ENCODE assay signal across 11 mouse cellular contexts in genomic region chr19:37263566-37263942, GRCm38 (mm10). TPM values are rescaled to one million over a fixed set of nuclear protein-coding genes. Genes with fewer than 3 reads are reported as not detected.
DNase-seq lines count a peak whose midpoint lies in the region; ATAC-seq and TF ChIP-seq lines count a peak whose summit lies in the region.
"Had no signal": no experiment of that assay in that cellular context is flagged by ENCODE, and none has a peak within 500 bp of the region (broad histone marks: within the 10 kb centered on the region; RNA-seq: fewer than 3 reads in every experiment).

No protein-coding gene starts in this region.

- peak; percentile 30 to 34 for DNase-seq in cerebellum, postnatal 14 days
- no peak for DNase-seq in cerebellum, postnatal 36 days
- DNase-seq in liver, adult 2 months (ENCODE audit: extremely low read depth, low read depth, low spot score): no peak
- DNase-seq in liver: no peak
- DNase-seq in ZHBTc4 (ENCODE audit: low read depth, low spot score): peak; percentile 64

- peak overlapping the region; percentile 49 for H3K4me3 ChIP-seq in liver, adult 2 months (ENCODE audit: insufficient read depth, low read depth, low read length)
- H3K4me3 ChIP-seq in myocyte: no peak overlapping the region
- H3K4me3 ChIP-seq in intestine, postnatal 0 days (ENCODE audit: low read depth, low read length): no peak overlapping the region
- no peak overlapping the region for H3K4me3 ChIP-seq in midbrain, embryonic 16.5 days (ENCODE audit: low read depth, low read length)
- H3K4me3 ChIP-seq: heart, embryonic 10.5 days; lung, embryonic 15.5 days had no signal

- TF ChIP-seq POLR2A in liver, adult 2 months (IDR thresholded peaks at IDR 0.05; ENCODE audit: extremely low read depth, insufficient read depth, low read length): no peak
- TF ChIP-seq POLR2A in myocyte (IDR thresholded peaks at IDR 0.05; ENCODE audit: insufficient read length, low read depth): no peak

- H3K36me3 ChIP-seq in liver, adult 2 months (ENCODE audit: control insufficient read depth, insufficient read depth, low read length): 0 out of 2 replicates have a peak, but pooled peaks cover 2% of the 10 kb centered on the region
- no peaks in the 10 kb centered on the region for H3K36me3 ChIP-seq in myocyte (ENCODE audit: control insufficient read depth, insufficient read depth)
- no peaks in the 10 kb centered on the region; the same call in 1 of the 2 replicates for H3K36me3 ChIP-seq in intestine, postnatal 0 days (ENCODE audit: control insufficient read depth, insufficient read depth)
- no peaks in the 10 kb centered on the region for H3K36me3 ChIP-seq in midbrain, embryonic 16.5 days (ENCODE audit: control insufficient read depth, insufficient read depth, low read length)

- H3K9me3 ChIP-seq in intestine, postnatal 0 days (ENCODE audit: control insufficient read depth): no peaks in the 10 kb centered on the region
- no peaks in the 10 kb centered on the region for H3K9me3 ChIP-seq in midbrain, embryonic 16.5 days (replicated peaks; ENCODE audit: control insufficient read depth, low read length, poor library complexity, severe bottlenecking)
- H3K9me3 ChIP-seq: heart, embryonic 10.5 days; lung, embryonic 15.5 days had no signal

- peak overlapping the region; percentile 49 for H3K9ac ChIP-seq in liver, adult 2 months (ENCODE audit: low read depth, low read length)
- H3K9ac ChIP-seq in intestine, postnatal 0 days (ENCODE audit: low read depth, low read length): no peak overlapping the region
- no peak overlapping the region for H3K9ac ChIP-seq in midbrain, embryonic 16.5 days (ENCODE audit: low read depth, low read length)
- H3K9ac ChIP-seq: lung, embryonic 15.5 days had no signal

- ATAC-seq in intestine, postnatal 0 days: no peak
- no peak for ATAC-seq in midbrain, embryonic 16.5 days
- ATAC-seq: CD4-positive, CD25-positive, alpha-beta regulatory T cell, adult 4 months had no signal

- peak overlapping the region; percentile 75 for H3K27ac ChIP-seq in liver, adult 2 months (replicated peaks; ENCODE audit: insufficient read depth, low read depth, low read length)
- H3K27ac ChIP-seq in intestine, postnatal 0 days (ENCODE audit: low read depth, low read length): no peak overlapping the region
- H3K27ac ChIP-seq in midbrain, embryonic 16.5 days (ENCODE audit: low read length): no peak overlapping the region
- H3K27ac ChIP-seq: heart, embryonic 10.5 days; lung, embryonic 15.5 days had no signal

- H3K27me3 ChIP-seq in liver, adult 2 months (ENCODE audit: control insufficient read depth, insufficient read depth, low read length): no peaks in the 10 kb centered on the region
- no peaks in the 10 kb centered on the region for H3K27me3 ChIP-seq in myocyte (ENCODE audit: control insufficient read depth, insufficient read depth, insufficient read length)
- no peaks in the 10 kb centered on the region for H3K27me3 ChIP-seq in intestine, postnatal 0 days (replicated peaks; ENCODE audit: control insufficient read depth, insufficient read depth, low read length)
- H3K27me3 ChIP-seq in midbrain, embryonic 16.5 days (ENCODE audit: control insufficient read depth, insufficient read depth, low read depth, low read length): no peaks in the 10 kb centered on the region
- H3K27me3 ChIP-seq: lung, embryonic 15.5 days had no signal

- H3K79me2 ChIP-seq in liver, adult 2 months (ENCODE audit: control insufficient read depth, insufficient read depth, low read length): no peaks in the 10 kb centered on the region
- H3K79me2 ChIP-seq in myocyte (ENCODE audit: control insufficient read depth, insufficient read depth): no peaks in the 10 kb centered on the region

- H3K4me2 ChIP-seq in myocyte (ENCODE audit: low read depth): peak overlapping the region; percentile 87
- no peak overlapping the region for H3K4me2 ChIP-seq in intestine, postnatal 0 days (replicated peaks; ENCODE audit: low read depth)
- no peak overlapping the region for H3K4me2 ChIP-seq in midbrain, embryonic 16.5 days (ENCODE audit: low read length)
- H3K4me2 ChIP-seq: lung, embryonic 15.5 days had no signal

- peaks cover 9% of the 10 kb centered on the region for H3K4me1 ChIP-seq in liver, adult 2 months (ENCODE audit: control insufficient read depth, insufficient read depth, low read length)
- no peaks in the 10 kb centered on the region for H3K4me1 ChIP-seq in intestine, postnatal 0 days (replicated peaks; ENCODE audit: control insufficient read depth, insufficient read depth, low read length)
- peaks cover 7% of the 10 kb centered on the region; the same call in 1 of the 2 replicates for H3K4me1 ChIP-seq in midbrain, embryonic 16.5 days (ENCODE audit: control insufficient read depth, insufficient read depth, low read length)
- H3K4me1 ChIP-seq: lung, embryonic 15.5 days had no signal

- no peak overlapping the region for H3ac ChIP-seq in myocyte (ENCODE audit: control insufficient read depth, insufficient read length)

- WGBS in liver, adult 2 months: 17% methylated on average over 8 of the region's 8 CpGs
- 66% methylated on average over 8 of the region's 8 CpGs for WGBS in intestine, postnatal 0 days
- WGBS in midbrain, embryonic 16.5 days: 65% methylated on average over 8 of the region's 8 CpGs

- no peak for TF ChIP-seq CTCF in liver, adult 2 months (IDR thresholded peaks at IDR 0.05; ENCODE audit: low read depth, low read length)
- TF ChIP-seq CTCF in intestine, postnatal 0 days (IDR thresholded peaks at IDR 0.05; ENCODE audit: low read depth): no peak

TF ChIP-seq in myocyte, 11 proteins besides CTCF, POLR2A, EP300 and RAD21:
- no peak for TF ChIP-seq TCF3 (IDR thresholded peaks at IDR 0.05; ENCODE audit: insufficient read length, low read depth)
- TF ChIP-seq POLR2AphosphoS2 (IDR thresholded peaks at IDR 0.05; ENCODE audit: insufficient read length, low read depth): no peak
- no peak for TF ChIP-seq USF1 (IDR thresholded peaks at IDR 0.05; ENCODE audit: low read depth)
- TF ChIP-seq MYOD1 (IDR thresholded peaks at IDR 0.05; ENCODE audit: control insufficient read depth in 1 of 3, insufficient read length in 2 of 3, low read depth in 2 of 3): no peak
- TF ChIP-seq MYOG (IDR thresholded peaks at IDR 0.05; ENCODE audit: control insufficient read depth in 1 of 3, insufficient read depth in 1 of 3, insufficient read length in 2 of 3, low read depth in 2 of 3): no peak
- no peak for TF ChIP-seq SRF (IDR thresholded peaks at IDR 0.05; ENCODE audit: control insufficient read depth, insufficient read length, low read depth)
- no peak for TF ChIP-seq TCF12 (IDR thresholded peaks at IDR 0.05; ENCODE audit: insufficient read depth, poor library complexity, severe bottlenecking)
- no peak for TF ChIP-seq E2F4 (IDR thresholded peaks at IDR 0.05; ENCODE audit: insufficient read depth)
- TF ChIP-seq REST (IDR thresholded peaks at IDR 0.05; ENCODE audit: insufficient read depth, insufficient read length): no peak
- TF ChIP-seq CEBPB (IDR thresholded peaks at IDR 0.05; ENCODE audit: insufficient read depth, poor library complexity, severe bottlenecking): no peak
- TF ChIP-seq MAX (IDR thresholded peaks at IDR 0.05; ENCODE audit: low read depth): no peak

RNA-seq across cellular contexts. Expression of gene Cpeb3, which starts 55.2 kb away (rescaled TPM):
- 6.4 and 8.9 TPM in 2 replicates for total RNA-seq in liver, adult 2 months (2014; rRNA removed)
- 4.3 TPM in 2 replicates for polyA plus RNA-seq in liver, adult 2 months (2012; rRNA removed)
- 2.6 TPM for polyA plus RNA-seq in myocyte (2012; fragmentation: generic; extraction: Trizol)
- polyA plus RNA-seq in intestine, postnatal 0 days (2015; fragmentation: Nextera tagmentation; extraction: Ambion mirVana): 1.6 TPM in 2 replicates
- polyA plus RNA-seq in midbrain, embryonic 16.5 days (2015; fragmentation: Nextera tagmentation; extraction: Ambion mirVana): 11.2 and 12.9 TPM in 2 replicates
- polyA plus RNA-seq: CD4-positive, CD25-positive, alpha-beta regulatory T cell, adult 4 months had no signal

RNA-seq across cellular contexts. Expression of gene March5, which starts 56.2 kb away (rescaled TPM):
- total RNA-seq in liver, adult 2 months (2014; rRNA removed): 84.0 and 93.1 TPM in 2 replicates
- polyA plus RNA-seq in liver, adult 2 months (2012; rRNA removed): 33.8 and 38.5 TPM in 2 replicates
- 73.5 TPM for polyA plus RNA-seq in myocyte (2012; fragmentation: generic; extraction: Trizol)
- polyA plus RNA-seq in intestine, postnatal 0 days (2015; fragmentation: Nextera tagmentation; extraction: Ambion mirVana): 44.9 and 45.6 TPM in 2 replicates
- polyA plus RNA-seq in midbrain, embryonic 16.5 days (2015; fragmentation: Nextera tagmentation; extraction: Ambion mirVana): 89.2 and 96.1 TPM in 2 replicates

Comparison
In these comparisons a context has a peak if more than half of its experiments do, and no peak if none do; other contexts are left out.
1. DNase-seq: peak in cerebellum, postnatal 14 days (2 of 2) and ZHBTc4 (single experiment); none in cerebellum, postnatal 36 days (0 of 2), liver, adult 2 months (single experiment) and liver (single experiment).